1 mouse cellular context compared by ENCODE assay signal in genomic region chr9:70503015-70503603, GRCm38 (mm10).
TF ChIP-seq lines count a peak whose summit lies in the region.

No protein-coding gene starts in this region.

TF ChIP-seq in CH12.LX, 34 proteins besides CTCF, POLR2A, EP300 and RAD21 (continued from another document):
- TF ChIP-seq MXI1 (IDR thresholded peaks at IDR 0.05; ENCODE audit: low read depth, low read length) = peak; percentile 64
- no peak; the same call in 1 of the 2 replicates for TF ChIP-seq HCFC1 (IDR thresholded peaks at IDR 0.05; ENCODE audit: low read depth, low read length)
- TF ChIP-seq MYC (IDR thresholded peaks at IDR 0.05; ENCODE audit: low read depth, low read length) = no peak
- TF ChIP-seq GABPA (IDR thresholded peaks at IDR 0.05; ENCODE audit: insufficient replicate concordance, low read depth, low read length) = no peak
- TF ChIP-seq JUN (IDR thresholded peaks at IDR 0.05; ENCODE audit: insufficient read depth, low read depth, low read length) = no peak
- no peak for TF ChIP-seq ZMIZ1 (IDR thresholded peaks at IDR 0.05; ENCODE audit: low read depth, low read length)
- peak; percentile 43; the same call in 1 of the 2 replicates for TF ChIP-seq CHD2 (IDR thresholded peaks at IDR 0.05; ENCODE audit: low read length)
- no peak for TF ChIP-seq MEF2A (IDR thresholded peaks at IDR 0.05; ENCODE audit: borderline replicate concordance, low read depth, low read length)
